ENCODE assay signal across 8 mouse cellular contexts in genomic region chr2:170070641-170071241, GRCm38 (mm10).
DNase-seq lines count a peak whose midpoint lies in the region; ATAC-seq and TF ChIP-seq lines count a peak whose summit lies in the region.

No protein-coding gene starts in this region.

- peak; percentile 64 for ATAC-seq in heart, embryonic 12.5 days (ENCODE audit: insufficient number of reproducible peaks, low FRiP score)
- peak; percentile 93 for ATAC-seq in limb, embryonic 13.5 days (ENCODE audit: low FRiP score, low read depth)
- no peak for ATAC-seq in frontal cortex, adult (ENCODE audit: low TSS enrichment)
- no peak for ATAC-seq in inflammation-experienced regulatory T-cells, adult 6 months

- no peaks in the 10 kb centered on the region for H3K36me3 ChIP-seq in ES-Bruce4 (ENCODE audit: control insufficient read depth, insufficient read depth, low read length, poor library complexity, severe bottlenecking)
- H3K36me3 ChIP-seq in heart, embryonic 12.5 days, result no peaks in the 10 kb centered on the region
- H3K36me3 ChIP-seq in limb, embryonic 13.5 days, result no peaks in the 10 kb centered on the region

- TF ChIP-seq CTCF in ES-Bruce4 (IDR thresholded peaks at IDR 0.05; ENCODE audit: low read depth, low read length), result no peak

- H3K9me3 ChIP-seq in ES-Bruce4 (replicated peaks; ENCODE audit: control insufficient read depth, insufficient read depth, low read length, poor library complexity, severe bottlenecking), result 0 out of 2 replicates have a peak, but pooled peaks cover 4% of the 10 kb centered on the region
- peaks cover 8% of the 10 kb centered on the region for H3K9me3 ChIP-seq in heart, embryonic 12.5 days (replicated peaks)
- peaks cover 12% of the 10 kb centered on the region for H3K9me3 ChIP-seq in limb, embryonic 13.5 days

- peak overlapping the region; percentile 49 for H3K4me3 ChIP-seq in ES-Bruce4 (ENCODE audit: low read depth, low read length)
- 0 out of 2 replicates have a peak overlapping the region, but pooled peaks have one; percentile 15 for H3K4me3 ChIP-seq in heart, embryonic 12.5 days
- peak overlapping the region; percentile 31 for H3K4me3 ChIP-seq in limb, embryonic 13.5 days

- WGBS in heart, embryonic 12.5 days, result 37% methylated on average over 15 of the region's 15 CpGs
- WGBS in limb, embryonic 13.5 days, result 6% methylated on average over 15 of the region's 15 CpGs

- DNase-seq in adrenal gland, postnatal 10 days, result peak; percentile 52
- no peak for DNase-seq in adrenal gland, postnatal 4 days (ENCODE audit: low spot score in 2 of 2)
- DNase-seq in spleen, postnatal 4 days (ENCODE audit: low spot score in 2 of 2), result no peak

- H3K27ac ChIP-seq in ES-Bruce4 (ENCODE audit: insufficient read depth, low read length), result no peak overlapping the region
- H3K27ac ChIP-seq in heart, embryonic 12.5 days (ENCODE audit: poor library complexity, severe bottlenecking), result no peak overlapping the region
- peak overlapping the region; percentile 75 for H3K27ac ChIP-seq in limb, embryonic 13.5 days

- no peak for TF ChIP-seq EP300 in ES-Bruce4 (IDR thresholded peaks at IDR 0.05; ENCODE audit: insufficient read depth, low read depth, low read length)

- H3K9ac ChIP-seq in ES-Bruce4 (ENCODE audit: low read depth, poor library complexity, severe bottlenecking), result no peak overlapping the region
- no peak overlapping the region for H3K9ac ChIP-seq in heart, embryonic 12.5 days
- 0 out of 2 replicates have a peak overlapping the region, but pooled peaks have one; percentile 8 for H3K9ac ChIP-seq in limb, embryonic 13.5 days

- H3K4me2 ChIP-seq in heart, embryonic 12.5 days, result peak overlapping the region; percentile 50
- peak overlapping the region; percentile 63 for H3K4me2 ChIP-seq in limb, embryonic 13.5 days (replicated peaks)

- no peaks in the 10 kb centered on the region for H3K4me1 ChIP-seq in ES-Bruce4 (ENCODE audit: control insufficient read depth, insufficient read depth, low read length)
- no peaks in the 10 kb centered on the region for H3K4me1 ChIP-seq in heart, embryonic 12.5 days (replicated peaks)
- H3K4me1 ChIP-seq in limb, embryonic 13.5 days, result peaks cover 46% of the 10 kb centered on the region

- H3K27me3 ChIP-seq in ES-Bruce4 (ENCODE audit: control insufficient read depth, insufficient read depth, low read length, poor library complexity, severe bottlenecking), result no peaks in the 10 kb centered on the region
- no peaks in the 10 kb centered on the region for H3K27me3 ChIP-seq in heart, embryonic 12.5 days (replicated peaks)
- H3K27me3 ChIP-seq in limb, embryonic 13.5 days, result peaks cover 7% of the 10 kb centered on the region; the same call in 1 of the 2 replicates

- TF ChIP-seq POLR2A in ES-Bruce4 (IDR thresholded peaks at IDR 0.05; ENCODE audit: insufficient read depth, low read length), result no peak

Comparison
In these comparisons a context has a peak if more than half of its experiments do, and no peak if none do; other contexts are left out.
1. ATAC-seq: peak in heart, embryonic 12.5 days (single experiment) and limb, embryonic 13.5 days (single experiment); none in frontal cortex, adult (single experiment) and inflammation-experienced regulatory T-cells, adult 6 months (single experiment).
2. Peak in every context shown above with its lines, with median percentiles within 50 percentile points of each other: H3K4me3 ChIP-seq.